Mouse (Mus musculus) lung, postnatal 0 days (tissue): ENCODE data around the gene Gm5662. TPM values are rescaled to one million over a fixed set of nuclear protein-coding genes. Genes with fewer than 3 reads are reported as not detected.
"Not testable (repeated sequence)": the region's sequence is repeated elsewhere in the genome, so short reads cannot be mapped to it uniquely, and the experiment has no call there.

Source experiments
- ATAC-seq: fragments of 200-750 bp; cut with Nextera tagmentation; 2 replicates; pipeline ENCODE4 v1.8.0; 2017; ENCODE audit warnings: moderate library complexity
- DNase-seq: peaks from one replicate; pipeline ENCODE4 v3.0.0-alpha.2; 2016; ENCODE audit warnings: low spot score
- H3K27ac ChIP-seq: fragments of 300-500 bp; sonication (generic); 2 replicates; pipeline ENCODE4 v1.5.1; 2014; ENCODE audit warnings: antibody characterized with exemption, mild to moderate bottlenecking, low read length, mixed read lengths
- H3K27me3 ChIP-seq: fragments of 300-500 bp; sonication (generic); replicated peaks from 2 replicates; pipeline ENCODE4 v1.6.1; 2014; ENCODE audit warnings: low read length, mixed read lengths; ENCODE audit not compliant: insufficient read depth
- H3K36me3 ChIP-seq: fragments of 300-500 bp; sonication (generic); 2 replicates; pipeline ENCODE4 v1.6.1; 2014; ENCODE audit warnings: low read length, mixed read lengths; ENCODE audit not compliant: insufficient read depth
- H3K4me1 ChIP-seq: fragments of 300-500 bp; sonication (generic); 2 replicates; pipeline ENCODE4 v1.6.1; 2014; ENCODE audit warnings: antibody characterized with exemption, low read depth, low read length, mixed read lengths; ENCODE audit not compliant: insufficient read depth
- H3K4me2 ChIP-seq: fragments of 300-500 bp; sonication (generic); replicated peaks from 2 replicates; pipeline ENCODE4 v1.6.1; 2014; ENCODE audit warnings: low read depth, mild to moderate bottlenecking, low read length, moderate library complexity, mixed read lengths
- H3K4me3 ChIP-seq: fragments of 300-500 bp; sonication (generic); 2 replicates; pipeline ENCODE4 v1.5.1; 2014; ENCODE audit warnings: low read depth, low read length
- H3K9ac ChIP-seq: fragments of 300-500 bp; sonication (generic); replicated peaks from 2 replicates; pipeline ENCODE4 v1.6.1; 2014; ENCODE audit warnings: low read depth, mild to moderate bottlenecking
- H3K9me3 ChIP-seq: fragments of 300-500 bp; sonication (generic); 2 replicates; pipeline ENCODE4 v1.6.1; 2016; ENCODE audit warnings: low read length, mixed read lengths
- CTCF ChIP-seq: IDR thresholded peaks from 2 replicates; pipeline ENCODE4 v1.5.1; 2016; ENCODE audit warnings: antibody characterized with exemption, mild to moderate bottlenecking
- EP300 ChIP-seq: IDR thresholded peaks from 2 replicates; pipeline ENCODE4 v1.6.1; 2016; ENCODE audit warnings: antibody characterized with exemption, mild to moderate bottlenecking, control low read depth
- WGBS: fragments of 180-500 bp; shearing (Covaris S2); extraction: QIAGEN DNeasy Blood & Tissue Kit; methylation state at CpG from one replicate; pipeline ENCODE4 v1.1.7; 2014; 5-methylcytosine and 5-hydroxymethylcytosine counted together
- polyA plus RNA-seq: library from polyadenylated mRNA; unstranded; fragments of >200 nt; fragmentation: Nextera tagmentation; extraction: Ambion mirVana; gene quantifications from 2 replicates; pipeline ENCODE4 v1.2.1, GENCODE M21; 2015

Gm5662 gene
- not detected in 2 replicates for polyA plus RNA-seq

GRCm38 (mm10) chr12:88274400-88274799, at the start of gene Gm5662:
TSS of gene Gm5662 (minus strand) at chr12:88274500.
- H3K4me2 ChIP-seq, H3K36me3 ChIP-seq, ATAC-seq, H3K9me3 ChIP-seq, DNase-seq, H3K27me3 ChIP-seq, H3K9ac ChIP-seq, H3K4me3 ChIP-seq, H3K27ac ChIP-seq, H3K4me1 ChIP-seq: not testable (repeated sequence)
- WGBS: 79% methylated on average over 5 of the region's 5 CpGs

GRCm38 (mm10) chr12:88323926-88324325, 49.6 kb upstream of the Gm5662 start, which contains the start of gene Gm5039:
TSS of gene Gm5039 (minus strand) at chr12:88324026.
- not testable (repeated sequence) for ATAC-seq, H3K4me1 ChIP-seq, H3K4me3 ChIP-seq, DNase-seq, H3K36me3 ChIP-seq, H3K4me2 ChIP-seq, H3K27ac ChIP-seq, H3K9ac ChIP-seq, H3K9me3 ChIP-seq, H3K27me3 ChIP-seq
- WGBS: 82% methylated on average over 2 of the region's 2 CpGs

- ATAC-seq (no peak), DNase-seq (no peak)
- H3K4me2 ChIP-seq: no peak overlapping the region
- H3K27ac ChIP-seq: no peak overlapping the region
- H3K9ac ChIP-seq: no peak overlapping the region
- no peaks in the 10 kb centered on the region for H3K9me3 ChIP-seq
- TF ChIP-seq CTCF (no peak), EP300 (no peak)
- no peaks in the 10 kb centered on the region for H3K4me1 ChIP-seq
- H3K27me3 ChIP-seq: no peaks in the 10 kb centered on the region
- WGBS: 74% methylated on average over 3 of the region's 3 CpGs
- no peak overlapping the region for H3K4me3 ChIP-seq
- no peaks in the 10 kb centered on the region for H3K36me3 ChIP-seq
These were observed 40.3 kb upstream of the Gm5662 start for GRCm38 (mm10) chr12:88314556-88314955.

DNA sequence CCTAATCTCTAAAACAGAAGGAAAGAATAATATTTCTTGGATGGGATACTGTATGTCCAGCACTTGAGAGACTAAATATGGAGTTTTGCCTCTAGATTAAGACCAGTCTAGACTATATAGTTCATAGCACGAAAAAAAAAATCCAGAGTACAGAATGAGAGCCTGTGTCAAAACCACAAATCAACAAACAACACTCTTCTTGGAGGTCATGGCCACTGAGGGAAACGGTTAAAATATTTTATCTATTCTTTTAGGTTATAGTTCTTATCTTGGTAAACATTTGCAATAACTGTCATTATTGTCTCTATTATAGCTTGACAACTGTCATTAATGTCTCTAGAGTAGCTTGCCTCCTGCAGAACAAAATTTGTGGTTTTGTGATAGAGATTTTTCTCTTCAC, 22.9 kb upstream of the Gm5662 start:
- WGBS: 49% methylated on average over 2 of the region's 2 CpGs
- H3K36me3 ChIP-seq, ATAC-seq, H3K27me3 ChIP-seq, H3K4me3 ChIP-seq, H3K9me3 ChIP-seq, H3K9ac ChIP-seq, H3K4me1 ChIP-seq, H3K4me2 ChIP-seq, DNase-seq, H3K27ac ChIP-seq: not testable (repeated sequence)

DNA sequence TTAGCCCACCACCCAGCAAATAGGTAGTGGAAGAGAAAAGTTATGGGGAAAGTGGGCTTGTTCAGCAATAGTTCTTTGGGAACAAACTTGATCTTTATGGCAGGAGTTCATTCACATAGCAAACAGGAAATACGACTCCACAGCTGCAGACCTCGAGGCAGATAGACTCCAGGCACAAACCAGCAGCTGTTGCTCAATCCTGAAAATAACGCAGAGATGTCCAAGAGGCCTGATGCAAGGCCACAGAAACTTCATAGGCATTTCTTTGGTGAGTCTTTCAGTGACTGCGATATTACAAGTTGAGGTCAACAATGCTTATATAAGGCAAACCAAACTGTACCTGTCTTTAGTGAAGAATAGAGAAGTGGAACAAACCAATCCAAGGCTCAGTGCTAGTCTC, 18.8 kb upstream of the Gm5662 start:
- not testable (repeated sequence) for H3K27ac ChIP-seq, H3K9ac ChIP-seq, H3K4me1 ChIP-seq, DNase-seq, H3K36me3 ChIP-seq, H3K9me3 ChIP-seq, H3K27me3 ChIP-seq, H3K4me2 ChIP-seq, ATAC-seq, H3K4me3 ChIP-seq
- 61% methylated on average over 4 of the region's 4 CpGs for WGBS

GRCm38 (mm10) chr12:88285224-88285623, 10.9 kb upstream of the Gm5662 start:
- H3K27ac ChIP-seq, H3K9me3 ChIP-seq, H3K9ac ChIP-seq, H3K27me3 ChIP-seq, H3K4me1 ChIP-seq, H3K4me2 ChIP-seq, DNase-seq, H3K36me3 ChIP-seq, H3K4me3 ChIP-seq: not testable (repeated sequence)
- ATAC-seq: peak; percentile 25; the same call in 1 of the 2 replicates
- 77% methylated on average over 4 of the region's 5 CpGs for WGBS

DNA sequence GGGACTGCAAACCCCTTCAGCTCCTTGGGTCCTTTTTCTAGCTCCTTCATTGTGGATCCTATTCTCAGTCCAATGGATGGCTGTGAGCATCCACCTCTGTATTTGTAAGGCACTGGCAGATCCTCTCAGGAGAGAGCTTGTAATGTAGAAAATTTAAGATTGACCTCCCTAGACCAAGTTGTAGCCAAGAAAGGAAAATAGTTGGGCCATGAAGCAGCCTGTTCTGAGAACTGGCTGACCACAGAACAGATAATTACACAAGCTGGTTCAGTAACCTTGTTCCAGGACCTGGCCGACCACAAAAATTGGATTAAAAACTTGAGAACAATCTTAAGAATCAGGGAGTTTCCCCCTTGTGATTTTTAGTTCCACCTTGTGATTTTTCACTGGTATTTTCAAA, 17.1 kb downstream of the Gm5662 start:
- ATAC-seq (no peak), DNase-seq (no peak)
- H3K4me3 ChIP-seq: no peak overlapping the region
- 49% methylated on average over 1 of the region's 1 CpGs for WGBS
- H3K9me3 ChIP-seq: no peaks in the 10 kb centered on the region
- H3K27me3 ChIP-seq: no peaks in the 10 kb centered on the region
- no peaks in the 10 kb centered on the region for H3K4me1 ChIP-seq
- no peak overlapping the region for H3K9ac ChIP-seq
- H3K27ac ChIP-seq: no peak overlapping the region
- H3K4me2 ChIP-seq: no peak overlapping the region
- H3K36me3 ChIP-seq: no peaks in the 10 kb centered on the region
- TF ChIP-seq CTCF (no peak), EP300 (no peak)

- not testable (repeated sequence) for H3K4me1 ChIP-seq, H3K27me3 ChIP-seq, H3K4me3 ChIP-seq, ATAC-seq, DNase-seq, H3K36me3 ChIP-seq, H3K27ac ChIP-seq, H3K4me2 ChIP-seq, H3K9ac ChIP-seq, H3K9me3 ChIP-seq
- WGBS: 53% methylated on average over 2 of the region's 2 CpGs
These were observed 18.4 kb downstream of the Gm5662 start for GRCm38 (mm10) chr12:88255917-88256316.

GRCm38 (mm10) chr12:88250000-88250399, 24.3 kb downstream of the Gm5662 start, which contains the start of gene Gm8332:
TSS of gene Gm8332 (minus strand) at chr12:88250100.
- not testable (repeated sequence) for ATAC-seq, H3K4me2 ChIP-seq, H3K4me3 ChIP-seq, H3K36me3 ChIP-seq, H3K27ac ChIP-seq, H3K9ac ChIP-seq, H3K4me1 ChIP-seq, H3K9me3 ChIP-seq, H3K27me3 ChIP-seq, DNase-seq
- 64% methylated on average over 1 of the region's 2 CpGs for WGBS

DNA sequence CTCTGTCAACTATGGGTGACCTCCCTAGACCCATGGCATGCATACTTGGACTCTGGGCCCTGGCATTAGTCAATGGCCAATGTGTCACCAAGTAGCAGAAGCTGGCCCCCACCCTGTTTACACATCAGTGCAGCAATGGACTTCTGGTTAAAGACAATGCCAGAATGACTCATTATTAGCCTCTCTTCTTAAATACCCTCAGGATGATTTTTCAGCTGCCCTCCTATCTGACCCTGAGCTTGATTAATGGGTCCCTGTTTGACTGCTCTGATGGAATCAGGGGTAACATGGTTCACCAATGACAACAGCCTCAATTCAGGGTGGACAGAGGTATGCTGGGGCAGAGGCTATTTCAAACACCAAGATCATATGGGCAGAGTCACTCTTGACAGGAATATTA, 28.5 kb downstream of the Gm5662 start:
- H3K9me3 ChIP-seq, H3K36me3 ChIP-seq, DNase-seq, H3K4me1 ChIP-seq, H3K27me3 ChIP-seq, H3K4me2 ChIP-seq, H3K9ac ChIP-seq, H3K27ac ChIP-seq, ATAC-seq, H3K4me3 ChIP-seq: not testable (repeated sequence)
